Mouse (Mus musculus) 3134 (cell line): ENCODE data around the gene Cdr2l.

Source experiments
- DNase-seq: peaks from one replicate; pipeline ENCODE4 v3.0.0-alpha.2; 2011; ENCODE audit warnings: low spot score; ENCODE audit not compliant: insufficient read length; ENCODE audit errors: extremely low read depth

The Cdr2l gene

DNA sequence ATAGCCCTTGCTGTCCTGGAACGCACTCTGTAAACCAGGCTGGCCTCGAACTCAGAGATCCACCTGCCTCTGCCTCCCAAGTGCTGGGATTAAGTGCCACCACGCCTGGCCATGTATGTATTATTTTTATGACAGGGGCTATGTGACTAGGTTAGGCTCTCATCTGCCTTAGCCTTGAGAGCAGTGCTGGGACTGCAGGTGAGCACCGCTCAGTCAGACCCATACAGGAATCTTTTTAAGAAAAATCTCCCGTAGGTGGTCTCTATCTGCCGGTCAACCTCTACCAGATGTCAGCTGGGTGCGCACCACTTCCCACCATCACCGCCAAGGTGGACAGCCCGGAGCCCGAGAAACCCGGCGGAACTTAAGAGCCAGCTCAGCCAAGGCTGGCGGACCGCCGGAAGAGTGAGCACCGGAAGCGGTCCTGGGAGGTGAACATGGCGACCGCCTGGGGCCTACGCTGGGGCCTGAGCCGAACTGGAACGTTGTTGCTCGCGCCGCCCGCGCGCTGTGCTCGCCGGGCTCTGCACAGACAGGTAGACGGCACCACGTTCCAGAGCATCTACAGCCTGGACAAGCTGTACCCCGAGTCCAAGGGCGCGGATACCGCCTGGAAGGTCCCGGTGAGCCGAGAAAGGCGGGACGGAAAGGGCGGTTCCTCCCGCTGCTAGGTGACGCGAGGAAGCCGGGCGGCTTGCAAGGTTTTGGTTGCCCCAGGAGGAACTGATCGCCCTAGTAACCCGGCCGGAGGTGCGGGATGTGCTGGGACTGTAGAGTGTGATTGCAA lies 21.8 kb downstream of the Cdr2l start, which contains the start of gene Mrpl58:
Mrpl58 (plus strand) TSS at position 415 of the 787 bp plus-strand sequence.
- DNase-seq = peak; percentile 94

DNA sequence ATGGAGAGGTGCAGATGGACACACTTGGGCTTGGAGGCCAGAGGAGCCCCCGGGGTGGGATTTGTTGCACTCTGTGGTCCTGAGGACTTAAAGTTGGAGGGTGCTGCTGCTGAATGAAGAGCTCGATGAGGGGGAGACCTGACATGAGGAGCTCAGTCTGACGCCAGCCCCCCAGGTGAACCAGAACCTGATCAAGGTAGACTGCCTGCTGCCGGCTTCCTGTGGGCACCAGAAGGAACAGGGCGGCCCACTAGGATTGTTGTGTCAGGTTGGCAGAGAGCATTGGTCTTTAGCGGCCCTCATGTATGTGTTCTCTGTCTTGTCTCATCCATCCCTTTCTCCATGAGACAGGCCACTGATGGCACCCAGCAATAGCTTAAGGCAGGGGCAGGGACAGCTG lies 24.0 kb downstream of the Cdr2l start:
- no peak for DNase-seq

DNA sequence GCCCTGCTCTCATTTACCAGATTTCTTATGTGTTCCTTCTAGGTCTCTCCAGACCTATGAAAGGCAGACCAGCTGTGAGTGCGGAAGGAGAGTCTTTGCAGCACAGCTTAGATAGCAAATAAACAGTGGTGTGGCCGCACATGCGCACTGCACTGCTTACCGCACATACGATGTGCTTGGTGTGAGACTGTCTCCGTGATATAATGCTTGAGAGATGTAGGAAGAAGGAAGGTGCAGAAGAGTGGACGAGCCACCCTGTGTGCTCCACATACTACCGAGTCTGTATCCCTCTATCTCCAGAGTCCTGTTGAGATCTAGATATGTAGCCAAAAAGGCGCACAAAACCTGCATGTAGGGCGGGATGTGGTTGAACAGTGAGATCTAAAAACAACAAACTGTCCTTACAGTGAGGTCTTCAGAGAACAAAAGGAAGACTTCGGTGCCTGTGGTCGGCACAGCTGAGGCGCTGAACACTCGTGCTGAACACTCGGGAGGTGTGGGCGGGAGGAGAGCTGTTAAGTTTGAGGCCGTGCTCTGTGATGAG lies 25.2 kb downstream of the Cdr2l start:
- no peak for DNase-seq

DNA sequence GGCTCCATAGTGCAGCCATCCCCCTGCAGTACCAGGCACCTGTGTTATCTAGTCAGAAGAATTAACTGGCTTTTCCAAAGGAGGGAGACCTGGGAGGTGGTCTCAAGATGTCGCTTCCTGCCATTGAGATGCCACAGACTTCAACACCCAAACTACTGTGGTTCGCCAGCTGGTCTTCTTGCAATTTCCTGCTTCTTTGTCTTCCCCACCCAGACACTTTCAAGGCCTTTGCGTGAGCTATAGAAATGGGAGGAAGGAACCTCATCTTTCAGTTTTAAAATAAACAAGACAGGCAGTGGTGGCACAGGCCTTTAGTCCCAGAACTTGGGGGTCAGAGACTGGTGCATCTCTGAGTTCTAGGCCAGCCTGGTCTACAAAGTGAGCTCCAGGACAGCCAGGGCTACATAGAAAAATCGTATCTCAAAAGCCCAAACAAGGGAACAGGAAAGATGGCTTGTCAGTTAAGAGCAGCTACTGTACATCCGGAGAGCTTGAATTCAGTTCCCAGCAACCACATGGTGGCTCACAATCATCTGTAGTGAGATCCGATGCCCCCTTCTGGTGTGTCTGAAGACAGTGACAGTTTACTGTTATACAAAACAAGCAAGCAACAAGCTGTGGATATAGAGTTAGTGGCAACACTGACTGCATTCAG lies 26.7 kb downstream of the Cdr2l start:
- no peak for DNase-seq

DNA sequence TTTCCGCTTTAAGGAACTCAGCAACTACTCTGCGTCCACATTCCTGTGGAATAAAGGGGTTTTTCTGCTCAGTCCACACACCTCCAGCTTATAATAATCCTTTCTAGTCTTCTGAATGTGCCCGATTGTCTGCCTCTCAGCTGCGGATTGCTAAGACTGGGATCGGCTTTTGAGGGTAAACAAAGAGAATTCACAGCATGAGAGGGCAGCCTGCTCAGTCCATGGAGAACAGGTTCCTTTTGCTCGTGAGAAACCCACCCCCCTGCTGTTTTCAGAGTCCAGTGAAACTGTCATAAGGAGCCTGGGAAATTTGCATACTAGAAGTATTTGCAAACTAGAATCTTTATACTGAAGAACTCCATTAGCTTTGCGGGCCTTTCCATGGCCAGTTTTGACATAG lies 27.8 kb downstream of the Cdr2l start:
- DNase-seq = no peak

DNA sequence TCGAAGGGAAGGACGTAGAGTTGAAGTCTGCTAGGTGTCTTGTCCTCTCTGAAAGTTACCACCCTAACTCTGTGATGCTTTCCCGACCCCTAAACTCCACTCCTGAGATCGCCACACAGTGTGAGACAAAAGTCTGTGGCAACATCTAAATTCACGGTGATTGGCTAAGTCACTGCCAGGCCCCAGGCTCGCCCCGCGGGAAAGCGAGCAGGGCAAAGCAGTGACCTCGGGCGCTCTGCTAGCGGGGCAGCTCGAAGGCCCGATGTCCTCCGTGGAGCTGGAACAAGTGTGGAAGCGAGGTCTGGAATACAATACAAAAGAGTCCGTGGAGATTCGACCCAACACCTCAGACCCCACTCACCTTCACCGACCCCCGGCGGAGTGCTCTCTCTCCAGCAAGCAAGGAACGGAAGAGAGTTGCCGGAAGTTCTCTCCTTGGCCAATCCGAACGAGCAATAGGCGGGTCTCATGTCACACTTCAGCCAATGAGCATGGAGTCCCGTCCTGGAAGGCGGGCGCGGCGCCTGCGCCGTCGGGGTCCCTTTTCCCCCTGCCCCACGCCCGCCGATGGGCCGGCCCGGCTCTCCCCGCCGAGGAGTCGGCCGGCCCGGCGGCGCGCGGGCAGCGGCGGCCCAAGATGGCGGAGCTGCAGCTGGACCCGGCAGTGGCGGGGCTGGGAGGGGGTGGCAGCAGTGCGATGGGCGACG lies 38.0 kb downstream of the Cdr2l start, which contains the start of the genes Atp5h and Kctd2:
Atp5h (minus strand) TSS at position 432 of the 707 bp plus-strand sequence.
Kctd2 (plus strand) TSS at position 598 of the 707 bp plus-strand sequence.
- DNase-seq = peak; percentile 96

DNA sequence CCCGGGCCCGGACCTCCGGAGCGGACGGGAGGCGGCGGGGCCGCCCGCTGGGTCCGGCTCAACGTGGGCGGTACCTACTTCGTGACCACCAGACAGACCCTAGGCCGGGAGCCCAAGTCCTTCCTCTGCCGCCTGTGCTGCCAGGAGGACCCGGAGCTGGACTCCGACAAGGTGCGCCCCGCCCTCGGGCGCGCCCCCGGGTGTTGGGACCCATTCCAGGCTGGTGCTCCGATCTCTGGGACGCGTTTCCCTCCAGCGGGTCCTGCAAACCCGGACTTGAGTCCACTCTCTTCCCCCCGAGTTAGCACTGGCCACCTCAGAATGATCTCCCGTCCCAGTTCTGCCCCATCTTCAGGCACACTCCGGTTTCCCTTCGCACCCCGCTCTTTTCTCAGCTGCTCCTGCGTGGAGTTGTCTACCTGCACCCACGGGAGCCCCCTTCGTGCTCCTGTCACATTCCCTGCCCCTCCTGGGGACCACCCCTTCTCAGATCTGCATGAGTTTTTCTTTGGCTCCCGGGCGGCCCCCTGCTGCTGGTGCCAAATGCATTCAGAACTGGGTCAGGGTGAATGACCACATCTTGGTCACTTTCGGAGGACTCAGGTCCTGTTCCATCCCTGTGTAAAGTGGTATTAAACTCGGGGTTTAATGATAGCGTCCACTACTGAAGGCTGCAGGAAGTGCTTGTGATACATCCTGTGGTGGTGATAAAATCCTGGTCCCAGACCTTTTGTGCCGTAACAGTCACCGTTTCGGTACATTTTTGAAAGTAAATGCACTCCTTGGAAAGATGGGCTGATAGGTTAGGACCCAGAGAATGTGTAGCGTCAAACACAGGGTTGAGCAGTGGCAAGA lies 38.8 kb downstream of the Cdr2l start:
- peak; percentile 82 for DNase-seq

DNA sequence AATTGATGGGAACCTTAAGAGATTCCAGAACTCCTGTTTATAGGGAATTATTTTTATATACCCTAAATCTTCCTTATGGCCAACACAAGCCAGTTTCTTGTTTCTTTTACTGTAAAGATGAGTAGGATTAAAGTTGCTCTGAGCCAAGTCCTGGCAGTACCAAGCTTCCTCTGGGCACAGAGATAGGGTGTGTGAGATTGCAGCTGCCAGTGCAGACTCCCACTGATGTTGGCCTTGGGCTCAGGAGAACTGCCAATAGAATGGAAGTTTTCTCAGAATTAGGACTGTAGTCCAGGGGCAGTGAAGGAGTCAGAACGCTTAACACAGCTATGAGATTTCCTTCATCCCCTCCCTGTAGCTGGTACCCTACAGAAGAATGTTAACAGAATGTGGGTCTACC lies 39.6 kb downstream of the Cdr2l start:
- DNase-seq = no peak

DNA sequence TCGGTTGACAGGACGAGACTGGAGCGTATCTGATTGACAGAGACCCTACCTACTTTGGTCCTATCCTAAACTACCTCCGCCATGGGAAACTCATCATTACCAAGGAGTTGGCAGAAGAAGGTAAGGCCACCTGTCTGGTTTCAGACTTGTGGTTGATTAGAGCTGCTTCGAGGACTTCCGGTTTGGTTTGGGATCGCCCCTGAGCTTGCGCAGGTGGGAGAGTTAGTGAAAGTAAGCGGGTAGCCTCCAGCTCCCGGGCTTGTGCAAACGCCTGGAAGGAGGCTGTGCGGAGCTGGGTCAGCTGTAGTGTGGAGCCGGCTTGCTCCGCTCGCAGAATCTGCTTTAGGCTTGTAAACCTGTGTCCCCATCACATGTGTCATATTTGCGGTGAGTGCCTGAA lies 40.3 kb downstream of the Cdr2l start:
- no peak for DNase-seq

DNA sequence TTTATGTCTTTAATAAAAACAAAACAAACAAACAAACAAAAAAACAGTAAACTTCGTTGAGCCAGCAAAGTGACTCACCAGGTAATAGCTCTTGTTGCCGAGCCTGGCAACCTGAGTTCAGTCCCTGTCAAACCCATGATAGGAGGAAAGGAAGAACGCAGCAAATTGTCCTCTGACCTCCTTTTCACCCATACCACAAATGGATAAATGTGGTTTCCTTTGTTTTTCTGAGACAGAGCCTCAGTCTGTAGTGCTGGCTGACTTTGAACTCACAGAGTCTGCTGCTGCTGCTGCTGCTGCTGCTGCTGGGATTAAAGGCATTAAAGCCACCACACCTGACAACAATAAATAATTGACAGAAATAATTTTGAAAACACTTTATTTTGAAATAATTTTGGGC lies 41.4 kb downstream of the Cdr2l start:
- DNase-seq = no peak

DNA sequence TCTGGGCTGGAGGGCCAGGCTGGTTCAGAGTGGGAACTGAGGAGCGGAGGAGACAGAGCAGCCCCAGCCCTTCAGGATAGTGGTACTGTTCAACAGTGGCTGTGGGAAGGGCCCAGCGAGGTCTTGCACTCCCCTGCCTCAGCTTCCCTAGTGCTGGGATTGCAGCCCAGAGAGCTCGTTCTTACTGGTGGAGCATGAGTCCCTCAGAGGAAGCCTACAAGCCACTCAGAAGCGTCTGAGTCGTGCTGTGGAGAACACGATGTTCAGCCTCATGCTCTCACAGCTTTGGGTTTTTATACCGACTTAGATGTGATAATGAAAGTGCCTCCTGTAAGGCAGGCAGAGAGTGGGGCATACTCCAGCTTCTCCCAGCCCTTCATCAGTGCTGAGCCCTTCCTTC lies 43.0 kb downstream of the Cdr2l start:
- no peak for DNase-seq

DNA sequence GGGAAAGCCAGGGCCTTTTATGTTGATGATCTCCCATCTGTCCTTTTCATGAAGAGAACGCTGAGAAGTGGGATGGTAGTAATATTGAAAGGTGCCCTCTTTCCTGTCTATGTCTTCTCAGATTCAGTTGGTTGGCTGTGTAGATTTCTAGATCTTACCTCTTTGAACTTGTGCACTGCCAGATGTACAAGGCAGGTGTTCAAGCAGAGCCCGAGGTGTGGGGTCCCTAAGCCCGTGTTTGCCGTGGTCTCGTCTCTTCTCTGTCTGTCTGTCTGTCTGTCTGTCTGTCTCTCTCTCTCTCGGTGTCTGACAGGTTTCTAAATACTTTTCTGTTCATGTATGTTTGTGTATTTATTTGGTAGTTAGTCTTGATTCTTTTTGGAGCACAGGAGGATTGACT lies 44.0 kb downstream of the Cdr2l start:
- DNase-seq = no peak

DNA sequence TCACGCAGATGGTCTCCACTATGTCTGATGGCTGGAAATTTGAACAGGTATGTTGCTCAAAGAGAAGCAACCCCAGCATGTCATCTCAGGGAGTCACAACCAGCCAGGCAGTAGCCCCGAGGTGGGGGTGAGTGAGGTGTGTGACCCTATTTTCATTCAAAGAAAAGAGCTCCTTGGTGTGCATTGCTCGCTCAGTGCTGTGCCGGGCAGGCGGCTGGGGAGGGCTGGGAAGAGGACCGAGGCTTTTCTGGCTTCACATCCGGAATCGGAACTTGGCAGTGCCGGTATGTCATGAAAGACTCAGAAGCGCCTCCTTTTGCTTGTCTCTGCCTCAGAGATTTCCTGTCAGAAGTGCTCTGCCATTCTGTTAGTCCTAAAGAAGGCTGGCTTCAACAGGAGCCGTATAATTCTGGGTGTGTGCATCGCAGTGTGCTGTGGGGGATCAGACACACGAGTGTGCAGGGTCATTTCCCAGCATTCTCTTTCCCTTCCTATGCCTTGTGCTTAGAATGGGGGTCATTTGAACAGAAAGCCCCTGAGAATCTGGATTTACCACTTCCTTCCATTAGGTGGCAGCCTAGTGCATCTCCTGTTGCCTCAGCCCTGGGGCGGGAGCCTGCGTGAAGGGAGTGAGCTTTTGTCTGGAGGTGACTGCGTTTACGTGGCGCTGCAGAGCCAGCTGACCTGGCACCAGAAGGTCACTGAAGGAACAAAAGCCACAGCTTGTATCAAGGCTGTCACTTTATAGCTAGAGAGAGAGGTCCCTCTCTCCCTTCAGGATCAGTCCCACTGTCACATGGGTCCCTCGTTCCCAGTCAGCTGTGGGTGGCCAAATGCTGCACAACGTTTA lies 46.0 kb downstream of the Cdr2l start:
- peak; percentile 55 for DNase-seq

DNA sequence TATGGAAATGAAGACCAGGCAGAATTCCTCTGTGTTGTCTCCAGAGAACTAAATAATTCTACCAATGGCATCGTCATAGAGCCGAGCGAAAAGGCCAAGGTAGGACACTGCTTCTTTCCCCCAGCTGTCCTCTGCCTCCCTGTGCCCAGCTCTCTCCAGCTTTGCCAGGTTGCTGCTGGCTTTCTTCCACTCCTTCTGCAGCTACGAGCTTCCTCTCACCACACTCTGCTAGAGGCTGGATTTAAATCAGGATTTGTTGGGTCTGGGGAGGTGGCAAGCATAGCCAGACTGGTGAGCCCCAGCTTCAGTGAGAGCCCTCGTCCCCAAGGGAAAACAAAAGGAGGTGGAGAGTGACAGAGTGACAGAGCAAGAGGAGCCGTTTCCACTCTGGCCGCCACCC lies 47.6 kb downstream of the Cdr2l start:
- no peak for DNase-seq

DNA sequence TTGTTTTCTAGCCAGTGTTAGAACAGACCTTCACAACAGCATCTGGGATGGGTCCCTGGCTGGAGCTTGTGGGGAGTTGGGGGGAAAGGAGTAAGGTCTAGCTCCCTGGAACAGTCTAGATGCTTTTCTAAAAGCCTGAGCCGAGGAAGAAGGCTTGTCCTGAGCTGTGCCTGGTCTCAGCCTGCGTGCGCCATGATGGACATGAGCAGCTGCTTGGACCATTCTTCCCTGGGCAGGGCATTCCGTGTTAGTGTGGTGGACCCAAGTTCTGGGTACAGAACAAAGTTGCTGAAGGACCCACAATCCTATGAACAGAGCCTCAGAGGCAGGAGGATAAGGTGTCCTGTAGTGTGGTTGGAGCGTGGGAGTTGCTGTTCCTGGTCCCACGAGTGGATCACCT lies 48.8 kb downstream of the Cdr2l start:
- DNase-seq = no peak

DNA sequence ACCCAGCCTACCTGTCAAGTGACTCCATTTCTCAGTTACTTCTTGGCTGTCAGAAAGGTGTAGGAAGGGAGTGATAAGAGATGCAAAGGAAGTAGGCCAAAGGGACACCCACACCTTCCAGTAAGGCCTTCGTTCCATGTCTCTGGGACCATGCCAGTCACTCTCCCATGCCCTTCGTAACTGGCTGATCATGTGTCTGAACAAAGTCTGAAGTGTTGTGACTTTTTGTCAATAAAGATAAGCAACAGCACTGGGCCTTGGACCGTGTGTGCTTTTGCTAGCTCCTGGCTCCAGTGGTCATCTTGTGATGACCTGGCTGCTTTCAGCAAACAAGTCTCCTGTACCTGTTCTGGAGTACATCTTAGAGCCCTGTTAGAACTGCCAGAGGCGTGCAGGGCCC lies 51.1 kb downstream of the Cdr2l start:
- no peak for DNase-seq

DNA sequence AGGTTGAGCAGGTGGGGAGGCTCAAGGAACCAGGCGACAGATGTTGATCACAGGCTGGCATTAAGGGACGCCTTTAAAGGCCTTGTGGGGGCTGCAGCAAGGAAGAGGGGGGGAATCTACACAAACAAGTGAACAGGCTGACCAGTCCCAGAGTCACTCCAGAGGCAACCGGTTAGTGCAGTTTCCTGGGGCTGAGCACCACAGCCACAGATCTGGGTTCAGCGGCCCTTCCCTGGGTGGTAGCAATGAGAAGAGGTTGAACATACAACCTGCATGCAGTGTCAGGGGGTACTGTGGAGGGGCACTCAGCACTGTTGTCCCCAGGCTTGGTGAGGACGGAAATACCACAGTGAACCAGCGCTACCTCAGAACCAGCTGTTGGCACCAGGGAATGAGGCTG lies 51.6 kb downstream of the Cdr2l start:
- no peak for DNase-seq

DNA sequence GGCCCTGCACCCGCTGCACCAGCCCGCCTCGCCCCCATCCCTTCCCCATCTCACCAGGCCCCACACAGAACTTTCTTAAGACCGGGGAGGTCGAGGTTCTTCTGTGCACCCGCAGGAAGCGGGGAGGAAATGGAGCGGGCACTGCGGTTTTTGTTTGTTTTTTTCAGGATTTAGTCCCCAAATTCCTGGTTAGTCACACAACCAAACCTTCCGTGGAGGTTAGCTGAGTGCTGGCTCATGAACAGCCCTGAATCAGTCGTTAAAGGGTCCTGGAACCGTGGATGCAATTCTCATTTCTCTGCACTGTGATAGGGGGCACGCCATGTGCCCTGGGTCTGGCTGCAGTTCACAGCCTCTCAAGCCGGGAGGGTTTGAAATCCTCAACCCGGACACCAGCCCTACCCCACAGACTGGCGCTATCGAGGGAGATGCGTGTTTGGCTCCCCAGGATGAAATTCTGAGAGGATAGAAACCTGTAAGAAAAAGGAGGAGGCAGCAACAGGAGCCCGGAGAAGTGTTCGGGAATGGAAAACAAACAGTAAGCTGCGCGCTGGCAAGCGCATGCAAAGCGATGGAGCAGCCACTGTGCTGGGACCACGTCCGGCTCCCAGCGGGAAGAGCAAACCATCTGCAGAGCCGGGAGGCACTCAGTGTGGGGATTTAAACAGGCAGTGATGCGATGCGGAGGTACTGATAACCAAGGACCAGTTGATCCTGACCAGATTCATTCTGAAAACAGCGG lies 54.1 kb downstream of the Cdr2l start:
- peak; percentile 24 for DNase-seq
